Mouse (Mus musculus) heart, postnatal 0 days (tissue): Measurements from ENCODE around the gene Gm28044.

Experiments
- CTCF ChIP-seq: IDR thresholded peaks from 2 replicates; pipeline ENCODE4 v1.5.1; 2016; ENCODE audit warnings: antibody characterized with exemption, control low read depth, low read depth
- EP300 ChIP-seq: IDR thresholded peaks from 2 replicates; pipeline ENCODE4 v1.6.1; 2016; ENCODE audit warnings: antibody characterized with exemption, low read depth

GRCm38 (mm10) chr13:67278314-67278713 is 82.0 kb downstream of the Gm28044 start, which contains the start of gene Zfp458:
- no peak for TF ChIP-seq CTCF
- TF ChIP-seq EP300 = no peak
